Mouse (Mus musculus): ENCODE measurements at regions not wholly inside any gene's neighbourhood (a gene's known extent, or its start where the extent isn't known, plus 50 kb on each side); places are given as distances from the start of the nearest gene placed in this dataset.

DNA sequence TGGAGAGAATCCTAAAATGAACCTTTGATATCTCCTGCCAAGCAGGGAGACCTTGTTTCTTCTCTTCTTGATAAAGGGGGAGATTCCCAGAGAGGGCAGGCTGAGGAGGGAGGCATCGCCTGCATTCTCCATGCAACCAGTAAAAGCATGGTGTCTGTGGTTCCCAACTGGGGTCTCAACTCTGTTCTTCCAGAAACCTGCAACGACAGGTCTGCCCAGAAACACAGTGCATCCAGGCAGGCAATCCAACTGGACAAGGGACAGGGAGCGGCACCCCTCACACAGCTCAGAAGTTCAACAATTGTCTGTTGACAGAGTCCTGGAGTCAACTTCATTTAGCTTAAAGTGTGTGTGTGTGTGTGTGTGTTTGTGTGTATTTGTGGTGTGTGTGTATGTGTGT is 75.0 kb upstream of the Lrpprc start:
- Histone ChIP-seq H3K9me3 (replicated peaks) (no peaks in the 10 kb centered on the region; the same call in 1 of the 2 replicates), H3K4me2 (no peak overlapping the region), H3K36me3 (no peaks in the 10 kb centered on the region), H3K27ac (peak overlapping the region; percentile 76), H3K9ac (no peak overlapping the region), H3K27me3 (no peaks in the 10 kb centered on the region), H3K4me3 (no peak overlapping the region), H3K4me1 (replicated peaks) (peaks cover 7% of the 10 kb centered on the region)
- no peak for ATAC-seq (replicated peaks; ENCODE audit: insufficient number of reproducible peaks, insufficient read depth, low FRiP score, low read depth)
- WGBS = 56% methylated on average over 3 of the region's 3 CpGs

GRCm38 (mm10) chr17:84869074-84869722 is 78.6 kb upstream of the Lrpprc start:
- Histone ChIP-seq H3K36me3 (no peaks in the 10 kb centered on the region), H3K27ac (no peak overlapping the region), H3K27me3 (no peaks in the 10 kb centered on the region), H3K9ac (no peak overlapping the region), H3K4me2 (no peak overlapping the region), H3K4me3 (no peak overlapping the region), H3K4me1 (replicated peaks) (peaks cover 4% of the 10 kb centered on the region; the same call in 1 of the 2 replicates), H3K9me3 (replicated peaks) (no peaks in the 10 kb centered on the region; the same call in 1 of the 2 replicates)
- 74% methylated on average over 3 of the region's 3 CpGs for WGBS
- no peak for ATAC-seq (replicated peaks; ENCODE audit: insufficient number of reproducible peaks, insufficient read depth, low FRiP score, low read depth)

DNA sequence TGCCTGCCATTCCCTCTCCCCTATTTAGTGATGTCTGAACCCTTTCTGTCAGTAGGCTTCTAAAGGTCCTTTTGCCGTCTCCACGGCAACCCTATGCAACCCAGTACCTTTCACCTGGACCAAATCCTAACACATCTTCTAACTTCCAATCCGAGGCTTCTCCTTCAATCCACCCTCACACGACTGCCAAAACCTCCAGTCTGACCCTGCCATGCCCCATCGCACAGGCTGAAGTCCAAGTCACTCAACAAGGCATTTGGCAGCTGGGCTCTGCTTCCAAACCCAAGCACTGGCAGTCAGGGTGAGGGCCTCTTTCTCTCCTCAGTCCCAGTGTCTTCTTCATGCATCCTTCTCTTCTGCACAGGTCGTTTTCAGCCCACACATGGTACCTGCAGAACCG is 83.0 kb upstream of the Lrpprc start:
- H3K27ac ChIP-seq = no peak overlapping the region
- WGBS = 66% methylated on average over 7 of the region's 7 CpGs
- no peak overlapping the region for H3K4me2 ChIP-seq
- H3K4me1 ChIP-seq (replicated peaks) = peaks cover 5% of the 10 kb centered on the region; the same call in 1 of the 2 replicates
- ATAC-seq (replicated peaks; ENCODE audit: insufficient number of reproducible peaks, insufficient read depth, low FRiP score, low read depth) = no peak
- H3K27me3 ChIP-seq = no peaks in the 10 kb centered on the region
- H3K36me3 ChIP-seq = no peaks in the 10 kb centered on the region
- no peak overlapping the region for H3K9ac ChIP-seq
- H3K9me3 ChIP-seq (replicated peaks) = no peaks in the 10 kb centered on the region
- no peak overlapping the region for H3K4me3 ChIP-seq

DNA sequence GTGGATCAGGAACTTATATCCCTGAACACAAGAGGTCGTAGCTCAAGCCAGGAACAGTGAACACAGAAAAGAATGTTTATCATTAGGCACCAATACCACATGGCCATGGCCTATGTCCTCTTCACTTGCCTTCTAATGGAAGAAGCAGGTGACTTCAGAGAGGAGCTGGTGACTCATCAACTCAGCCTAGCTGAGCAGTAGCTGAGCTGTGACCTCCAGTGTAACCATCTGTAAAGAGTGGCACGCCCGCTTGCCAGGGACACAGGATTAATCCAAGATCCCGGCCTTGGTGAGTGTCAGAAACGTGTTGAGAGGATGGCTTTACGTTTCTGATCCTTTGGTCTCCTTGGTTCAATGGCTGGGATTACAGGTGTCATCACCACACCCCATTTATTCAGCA is 82.0 kb upstream of the Ppm1b start:
- 61% methylated on average over 6 of the region's 6 CpGs for WGBS
- Histone ChIP-seq H3K9ac (no peak overlapping the region), H3K4me3 (no peak overlapping the region), H3K27ac (no peak overlapping the region), H3K4me2 (no peak overlapping the region), H3K9me3 (replicated peaks) (no peaks in the 10 kb centered on the region), H3K27me3 (no peaks in the 10 kb centered on the region), H3K4me1 (replicated peaks) (peaks cover 5% of the 10 kb centered on the region; the same call in 1 of the 2 replicates), H3K36me3 (no peaks in the 10 kb centered on the region)
- ATAC-seq (replicated peaks; ENCODE audit: insufficient number of reproducible peaks, insufficient read depth, low FRiP score, low read depth) = no peak

- Histone ChIP-seq H3K4me3 (no peak overlapping the region), H3K27me3 (no peaks in the 10 kb centered on the region), H3K36me3 (no peaks in the 10 kb centered on the region), H3K4me2 (no peak overlapping the region), H3K9ac (no peak overlapping the region), H3K9me3 (replicated peaks) (no peaks in the 10 kb centered on the region), H3K27ac (no peak overlapping the region), H3K4me1 (replicated peaks) (peaks cover 5% of the 10 kb centered on the region; the same call in 1 of the 2 replicates)
- ATAC-seq (replicated peaks; ENCODE audit: insufficient number of reproducible peaks, insufficient read depth, low FRiP score, low read depth) = no peak
- WGBS = 63% methylated on average over 6 of the region's 6 CpGs
These were observed 81.5 kb upstream of the Ppm1b start for GRCm38 (mm10) chr17:84875031-84875430.

DNA sequence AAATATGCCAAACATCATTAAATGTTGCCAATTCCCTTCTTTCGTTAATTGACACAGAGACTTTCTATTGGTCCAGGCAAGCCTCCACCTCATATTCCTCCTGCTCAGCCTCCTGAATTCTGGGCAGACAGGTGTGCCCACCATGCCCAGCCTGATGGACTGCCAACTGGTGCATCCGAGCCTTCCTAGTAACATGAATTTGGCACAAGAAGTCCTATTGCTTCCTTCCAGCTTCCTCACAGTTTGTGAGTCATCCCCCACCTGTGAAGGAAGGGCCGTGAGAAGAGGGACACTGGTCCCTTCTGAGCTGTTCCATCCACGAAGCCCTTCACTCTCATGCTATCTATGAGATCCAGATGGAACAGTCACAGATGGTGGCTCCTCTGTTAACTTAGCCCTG is 80.5 kb upstream of the Ppm1b start:
- ATAC-seq (replicated peaks; ENCODE audit: insufficient number of reproducible peaks, insufficient read depth, low FRiP score, low read depth) = no peak
- Histone ChIP-seq H3K27me3 (no peaks in the 10 kb centered on the region), H3K9me3 (replicated peaks) (no peaks in the 10 kb centered on the region), H3K9ac (no peak overlapping the region), H3K4me1 (replicated peaks) (peaks cover 5% of the 10 kb centered on the region; the same call in 1 of the 2 replicates), H3K27ac (no peak overlapping the region), H3K36me3 (no peaks in the 10 kb centered on the region), H3K4me3 (no peak overlapping the region), H3K4me2 (no peak overlapping the region)
- WGBS = 81% methylated on average over 4 of the region's 4 CpGs

DNA sequence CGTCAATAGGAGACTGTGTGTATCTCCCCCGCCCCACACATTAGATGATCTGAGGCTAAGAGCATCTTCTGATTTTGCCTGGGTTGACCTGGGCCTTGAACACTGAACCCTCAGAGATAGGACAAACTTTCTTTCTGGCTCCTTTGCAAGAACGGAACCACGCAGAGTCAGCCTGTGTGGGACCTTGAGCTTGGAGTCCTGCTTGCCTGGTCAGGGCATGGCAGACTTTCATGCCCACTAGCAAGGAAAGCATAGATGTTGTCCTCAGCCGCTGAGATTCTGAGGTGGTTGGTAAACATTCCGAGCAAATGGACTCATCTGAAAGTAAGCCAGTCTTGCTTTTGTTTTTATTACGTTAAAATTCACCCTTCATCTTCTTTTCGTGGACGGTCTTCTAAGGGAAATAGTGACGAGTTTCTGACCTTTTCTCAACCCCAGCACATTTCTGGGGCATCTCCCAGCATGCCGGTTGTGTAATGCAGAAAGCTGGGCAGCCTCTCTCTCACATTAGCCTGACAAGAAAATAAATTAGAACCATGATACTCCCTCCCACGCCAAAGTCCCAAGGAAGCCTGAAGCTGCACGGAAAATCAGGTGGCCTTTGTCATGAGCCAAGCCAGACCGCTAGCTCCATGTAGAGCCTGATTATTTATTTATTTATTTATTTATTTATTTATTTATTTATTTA is 79.2 kb upstream of the Ppm1b start:
- no peak for ATAC-seq (replicated peaks; ENCODE audit: insufficient number of reproducible peaks, insufficient read depth, low FRiP score, low read depth)
- 73% methylated on average over 14 of the region's 14 CpGs for WGBS

GRCm38 (mm10) chr17:84877864-84878224 is 78.7 kb upstream of the Ppm1b start:
- peak overlapping the region; percentile 41 for H3K4me3 ChIP-seq
- H3K4me1 ChIP-seq (replicated peaks) = peaks cover 5% of the 10 kb centered on the region; the same call in 1 of the 2 replicates
- H3K4me2 ChIP-seq = peak overlapping the region; percentile 55
- no peaks in the 10 kb centered on the region for H3K9me3 ChIP-seq (replicated peaks)
- 15% methylated on average over 10 of the region's 10 CpGs for WGBS
- no peaks in the 10 kb centered on the region for H3K36me3 ChIP-seq
- ATAC-seq (replicated peaks; ENCODE audit: insufficient number of reproducible peaks, insufficient read depth, low FRiP score, low read depth) = no peak
- no peak overlapping the region for H3K27ac ChIP-seq
- H3K9ac ChIP-seq = no peak overlapping the region
- H3K27me3 ChIP-seq = no peaks in the 10 kb centered on the region

More for the DNA sequence above, 79.2 kb upstream of the Ppm1b start:
- no peak overlapping the region for H3K27ac ChIP-seq
- no peaks in the 10 kb centered on the region for H3K36me3 ChIP-seq
- no peaks in the 10 kb centered on the region for H3K9me3 ChIP-seq (replicated peaks)
- H3K4me1 ChIP-seq (replicated peaks) = peaks cover 5% of the 10 kb centered on the region; the same call in 1 of the 2 replicates
- H3K27me3 ChIP-seq = no peaks in the 10 kb centered on the region
- H3K4me2 ChIP-seq = no peak overlapping the region
- H3K4me3 ChIP-seq = no peak overlapping the region
- no peak overlapping the region for H3K9ac ChIP-seq

GRCm38 (mm10) chr17:84878316-84878715 is 78.2 kb upstream of the Ppm1b start:
- Histone ChIP-seq H3K27ac (no peak overlapping the region), H3K9ac (no peak overlapping the region), H3K36me3 (no peaks in the 10 kb centered on the region), H3K27me3 (no peaks in the 10 kb centered on the region), H3K4me2 (peak overlapping the region; percentile 55), H3K4me1 (replicated peaks) (peaks cover 5% of the 10 kb centered on the region; the same call in 1 of the 2 replicates), H3K9me3 (replicated peaks) (no peaks in the 10 kb centered on the region), H3K4me3 (peak overlapping the region; percentile 41; the same call in 1 of the 2 replicates)
- WGBS = 87% methylated on average over 5 of the region's 5 CpGs
- ATAC-seq (replicated peaks; ENCODE audit: insufficient number of reproducible peaks, insufficient read depth, low FRiP score, low read depth) = no peak

- ATAC-seq (replicated peaks; ENCODE audit: insufficient number of reproducible peaks, insufficient read depth, low FRiP score, low read depth) = no peak
- no peak overlapping the region for H3K4me3 ChIP-seq
- 82% methylated on average over 10 of the region's 10 CpGs for WGBS
- no peaks in the 10 kb centered on the region for H3K9me3 ChIP-seq (replicated peaks)
- H3K4me2 ChIP-seq = no peak overlapping the region
- no peak overlapping the region for H3K9ac ChIP-seq
- H3K27ac ChIP-seq = no peak overlapping the region
- H3K36me3 ChIP-seq = no peaks in the 10 kb centered on the region
- no peaks in the 10 kb centered on the region for H3K27me3 ChIP-seq
- peaks cover 5% of the 10 kb centered on the region; the same call in 1 of the 2 replicates for H3K4me1 ChIP-seq (replicated peaks)
These were observed 77.4 kb upstream of the Ppm1b start for GRCm38 (mm10) chr17:84879146-84879545.

DNA sequence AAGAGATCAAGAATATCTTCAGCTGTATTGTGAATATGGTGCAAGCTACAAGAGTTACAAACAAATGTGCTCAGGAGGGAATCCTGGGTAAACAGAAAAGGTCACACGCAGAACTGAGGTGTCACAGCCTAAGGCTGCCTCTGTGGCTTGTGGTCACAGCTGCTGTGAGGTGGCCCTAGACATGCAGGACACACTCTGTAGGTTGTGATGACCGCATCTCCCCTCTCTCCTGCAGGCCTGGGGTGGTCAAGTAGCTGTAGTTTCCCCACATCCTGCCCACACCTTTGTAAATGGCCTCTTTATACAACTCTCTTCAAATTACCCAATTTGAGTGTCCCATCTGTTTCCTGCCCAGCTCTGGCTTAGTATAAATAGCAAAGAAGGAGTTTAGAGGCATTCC is 75.6 kb upstream of the Ppm1b start:
- 79% methylated on average over 2 of the region's 2 CpGs for WGBS

DNA sequence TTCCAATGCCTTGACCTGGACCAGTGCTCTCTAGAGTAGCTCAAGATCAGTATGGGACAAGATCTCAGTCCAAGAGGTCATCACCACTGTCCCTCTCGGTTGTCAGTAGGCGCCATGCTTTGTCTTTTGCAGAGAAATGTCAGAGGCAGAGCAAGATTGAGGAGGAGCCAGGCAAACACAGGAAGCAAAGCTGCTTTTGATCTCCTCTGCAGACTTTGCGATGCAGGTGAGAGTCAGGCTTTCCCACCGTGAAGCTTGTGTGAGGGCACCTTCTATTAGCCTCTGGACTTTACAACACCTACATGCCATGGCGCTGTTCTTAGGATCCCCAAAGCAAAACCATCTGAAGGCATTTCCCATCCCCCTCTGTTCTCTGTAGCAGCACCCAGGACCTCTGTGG is 68.0 kb upstream of the Ppm1b start:
- 79% methylated on average over 5 of the region's 5 CpGs for WGBS
- no peak for ATAC-seq (replicated peaks; ENCODE audit: insufficient number of reproducible peaks, insufficient read depth, low FRiP score, low read depth)
- H3K4me3 ChIP-seq = no peak overlapping the region

More for the DNA sequence above, 75.6 kb upstream of the Ppm1b start:
- Histone ChIP-seq H3K27ac (no peak overlapping the region), H3K4me1 (replicated peaks) (peaks cover 5% of the 10 kb centered on the region; the same call in 1 of the 2 replicates), H3K36me3 (no peaks in the 10 kb centered on the region), H3K4me3 (no peak overlapping the region), H3K9me3 (replicated peaks) (no peaks in the 10 kb centered on the region), H3K9ac (no peak overlapping the region), H3K27me3 (no peaks in the 10 kb centered on the region), H3K4me2 (no peak overlapping the region)
- no peak for ATAC-seq (replicated peaks; ENCODE audit: insufficient number of reproducible peaks, insufficient read depth, low FRiP score, low read depth)

More for the DNA sequence above, 68.0 kb upstream of the Ppm1b start:
- no peak overlapping the region for H3K4me2 ChIP-seq
- H3K9ac ChIP-seq = no peak overlapping the region
- H3K27me3 ChIP-seq = no peaks in the 10 kb centered on the region
- H3K36me3 ChIP-seq = no peaks in the 10 kb centered on the region
- no peaks in the 10 kb centered on the region for H3K9me3 ChIP-seq (replicated peaks)
- H3K27ac ChIP-seq = no peak overlapping the region
- H3K4me1 ChIP-seq (replicated peaks) = peaks cover 8% of the 10 kb centered on the region

Measured in heart, embryonic 15.5 days (tissue).